Mouse (Mus musculus) bone marrow macrophage, adult 2 months (primary cell): ENCODE results near the gene Cpvl. TPM values are rescaled to one million over a fixed set of nuclear protein-coding genes. Genes with fewer than 3 reads are reported as not detected.

Experiments used
- H3K27ac ChIP-seq: 2 replicates; pipeline ENCODE4 v1.5.1; 2012; ENCODE audit warnings: low read depth, low read length; ENCODE audit not compliant: insufficient read depth
- H3K4me1 ChIP-seq: 2 replicates; pipeline ENCODE4 v1.6.1; 2012; ENCODE audit warnings: low read length; ENCODE audit not compliant: control insufficient read depth, insufficient read depth
- H3K4me3 ChIP-seq: 2 replicates; pipeline ENCODE4 v1.5.1; 2012; ENCODE audit warnings: mild to moderate bottlenecking, low read length, moderate library complexity; ENCODE audit not compliant: insufficient read depth
- CTCF ChIP-seq: IDR thresholded peaks from 2 replicates; pipeline ENCODE4 v1.5.1; 2012; ENCODE audit warnings: low read depth, mild to moderate bottlenecking, low read length, moderate library complexity
- POLR2A ChIP-seq: IDR thresholded peaks from 2 replicates; pipeline ENCODE4 v1.6.1; 2012; ENCODE audit warnings: mild to moderate bottlenecking, low read depth, low read length, borderline replicate concordance
- polyA plus RNA-seq: library from polyadenylated mRNA; stranded (reverse); fragments of >200 nt; gene quantifications from 2 replicates; pipeline ENCODE4 v1.2.4, GENCODE M21; 2012; ENCODE audit not compliant: missing spikeins, insufficient read depth, insufficient read length

The Cpvl gene
- polyA plus RNA-seq, 1 experiment: not detected

GRCm38 (mm10) chr6:53917026-53917558, 61.4 kb downstream of the Cpvl start:
- Histone ChIP-seq H3K4me1 (no peaks in the 10 kb centered on the region), H3K4me3 (no peak overlapping the region), H3K27ac (no peak overlapping the region)
- no peak for TF ChIP-seq CTCF
- TF ChIP-seq POLR2A: no peak

GRCm38 (mm10) chr6:53915347-53915746, 63.1 kb downstream of the Cpvl start:
- no peak overlapping the region for H3K4me3 ChIP-seq
- no peak overlapping the region for H3K27ac ChIP-seq
- H3K4me1 ChIP-seq: no peaks in the 10 kb centered on the region
- TF ChIP-seq POLR2A (no peak), CTCF (no peak)

- no peaks in the 10 kb centered on the region for H3K4me1 ChIP-seq
- no peak overlapping the region for H3K27ac ChIP-seq
- H3K4me3 ChIP-seq: no peak overlapping the region
- no peak for TF ChIP-seq POLR2A
- TF ChIP-seq CTCF: no peak
Measured at GRCm38 (mm10) chr6:53913151-53913550, 65.3 kb downstream of the Cpvl start.

- TF ChIP-seq POLR2A: no peak
- TF ChIP-seq CTCF: no peak
- H3K27ac ChIP-seq: no peak overlapping the region
- H3K4me3 ChIP-seq: no peak overlapping the region
- no peaks in the 10 kb centered on the region for H3K4me1 ChIP-seq
Measured at GRCm38 (mm10) chr6:53912112-53912782, 66.2 kb downstream of the Cpvl start.

GRCm38 (mm10) chr6:53909986-53910385, 68.5 kb downstream of the Cpvl start:
- TF ChIP-seq POLR2A (no peak), CTCF (no peak)
- Histone ChIP-seq H3K4me3 (no peak overlapping the region), H3K4me1 (no peaks in the 10 kb centered on the region), H3K27ac (no peak overlapping the region)

- Histone ChIP-seq H3K27ac (no peak overlapping the region), H3K4me3 (no peak overlapping the region), H3K4me1 (no peaks in the 10 kb centered on the region)
- TF ChIP-seq POLR2A (no peak), CTCF (no peak)
Measured at GRCm38 (mm10) chr6:53909446-53909845, 69.0 kb downstream of the Cpvl start.

- Histone ChIP-seq H3K27ac (no peak overlapping the region), H3K4me1 (no peaks in the 10 kb centered on the region), H3K4me3 (no peak overlapping the region)
- no peak for TF ChIP-seq POLR2A
- TF ChIP-seq CTCF: no peak
Measured at GRCm38 (mm10) chr6:53906871-53907270, 71.6 kb downstream of the Cpvl start.

- no peaks in the 10 kb centered on the region for H3K4me1 ChIP-seq
- no peak overlapping the region for H3K4me3 ChIP-seq
- H3K27ac ChIP-seq: no peak overlapping the region
- no peak for TF ChIP-seq CTCF
- no peak for TF ChIP-seq POLR2A
Measured at GRCm38 (mm10) chr6:53906051-53906462, 72.4 kb downstream of the Cpvl start.

GRCm38 (mm10) chr6:53905576-53905975, 72.9 kb downstream of the Cpvl start:
- Histone ChIP-seq H3K4me3 (no peak overlapping the region), H3K4me1 (no peaks in the 10 kb centered on the region), H3K27ac (no peak overlapping the region)
- TF ChIP-seq POLR2A: no peak
- TF ChIP-seq CTCF: no peak

- Histone ChIP-seq H3K4me3 (no peak overlapping the region), H3K27ac (no peak overlapping the region), H3K4me1 (no peaks in the 10 kb centered on the region)
- TF ChIP-seq CTCF: no peak
- TF ChIP-seq POLR2A: no peak
Measured at GRCm38 (mm10) chr6:53904703-53905395, 73.6 kb downstream of the Cpvl start.
